Mouse (Mus musculus): ENCODE data around the gene Reep3. TPM values are rescaled to one million over a fixed set of nuclear protein-coding genes. Genes with fewer than 3 reads are reported as not detected.
A peak's percentile ranks its signal among the peaks of the same experiment; 100 is the strongest.

Gene Reep3
- total RNA-seq, 1 experiment from 2014 or later: 52.6 TPM

DNA sequence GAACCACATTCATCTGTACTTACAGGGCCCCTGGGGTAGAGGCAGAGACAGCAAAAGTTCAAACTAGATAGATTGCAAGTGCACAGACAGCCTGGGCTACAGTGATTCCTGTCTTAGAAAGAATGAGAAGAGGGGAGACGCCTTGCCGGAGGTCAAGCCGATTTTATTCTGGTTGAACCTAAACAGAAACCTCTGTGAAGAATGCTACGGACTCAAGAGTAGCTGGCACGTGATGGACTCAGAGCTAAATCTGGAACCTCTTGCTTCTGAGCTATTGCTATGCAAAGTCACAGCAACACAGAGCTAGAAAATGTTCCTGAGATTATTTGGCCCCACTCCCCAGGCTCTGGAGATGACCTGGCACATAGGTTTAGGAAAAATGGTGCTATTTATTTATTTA, 96.6 kb downstream of the Reep3 start:
- ATAC-seq (ENCODE audit: extremely low read depth, insufficient number of reproducible peaks, low FRiP score, poor library complexity, severe bottlenecking): no peak

DNA sequence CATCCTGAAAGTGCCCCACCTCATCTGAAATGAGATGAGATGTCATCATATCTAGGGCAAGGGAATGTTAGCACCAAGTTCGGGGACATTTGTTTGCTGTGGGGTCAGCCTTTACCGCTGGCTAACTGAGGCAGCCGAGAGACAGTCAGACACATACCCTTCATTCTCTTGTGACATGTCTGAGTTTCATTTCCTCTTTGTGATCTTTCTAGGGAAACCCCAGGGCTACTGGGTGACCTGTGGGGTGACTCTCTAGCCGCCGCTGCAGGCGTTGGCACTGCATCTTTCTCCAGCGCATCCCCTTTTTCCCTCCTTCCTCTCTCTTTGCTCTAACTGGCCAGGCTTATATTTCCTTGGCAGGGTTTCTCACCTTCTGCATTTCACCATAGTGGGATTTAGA, 98.0 kb downstream of the Reep3 start:
- peak; percentile 94 for ATAC-seq (ENCODE audit: extremely low read depth, insufficient number of reproducible peaks, low FRiP score, poor library complexity, severe bottlenecking)

DNA sequence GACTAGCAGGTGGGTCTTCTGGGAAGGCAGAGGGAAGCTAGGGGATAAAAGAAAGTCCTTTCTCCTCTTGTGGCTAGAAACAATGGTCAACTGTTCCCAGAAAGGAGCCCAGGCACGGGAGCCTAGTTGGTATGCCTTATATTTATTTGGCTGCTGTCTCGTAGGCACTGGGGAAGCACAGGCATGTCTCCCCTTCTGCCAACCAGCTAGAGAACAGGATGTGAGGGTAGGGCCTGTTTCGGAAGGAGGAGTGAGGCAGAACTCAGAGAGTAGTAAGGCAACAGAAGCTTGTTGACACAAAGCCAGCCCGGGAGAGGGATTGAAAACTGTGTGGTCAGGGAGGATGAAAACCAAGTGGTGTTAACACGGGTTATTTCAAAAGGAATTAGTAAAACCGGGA, 101.6 kb downstream of the Reep3 start:
- ATAC-seq (ENCODE audit: extremely low read depth, insufficient number of reproducible peaks, low FRiP score, poor library complexity, severe bottlenecking): no peak

DNA sequence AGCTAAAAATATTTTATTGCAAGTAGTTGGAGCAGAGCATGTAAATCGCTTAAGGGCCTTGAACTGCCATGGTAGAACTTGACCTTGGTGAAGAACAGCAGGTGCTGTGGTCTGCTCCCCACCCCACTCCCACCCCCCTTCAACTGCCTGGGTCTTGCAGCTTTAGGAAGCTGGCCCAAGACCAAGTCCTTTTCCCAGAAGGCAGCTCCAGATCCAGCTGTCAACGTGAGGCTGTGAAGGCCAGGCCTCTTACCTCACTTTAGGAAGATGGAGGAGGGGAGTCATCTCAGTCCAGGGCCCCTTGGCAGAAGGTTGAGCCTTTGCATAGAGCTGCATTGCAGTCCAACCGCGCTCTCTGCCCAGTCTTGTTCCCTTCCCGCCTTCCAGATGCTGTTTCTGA, 102.3 kb downstream of the Reep3 start:
- ATAC-seq (ENCODE audit: extremely low read depth, insufficient number of reproducible peaks, low FRiP score, poor library complexity, severe bottlenecking): no peak

DNA sequence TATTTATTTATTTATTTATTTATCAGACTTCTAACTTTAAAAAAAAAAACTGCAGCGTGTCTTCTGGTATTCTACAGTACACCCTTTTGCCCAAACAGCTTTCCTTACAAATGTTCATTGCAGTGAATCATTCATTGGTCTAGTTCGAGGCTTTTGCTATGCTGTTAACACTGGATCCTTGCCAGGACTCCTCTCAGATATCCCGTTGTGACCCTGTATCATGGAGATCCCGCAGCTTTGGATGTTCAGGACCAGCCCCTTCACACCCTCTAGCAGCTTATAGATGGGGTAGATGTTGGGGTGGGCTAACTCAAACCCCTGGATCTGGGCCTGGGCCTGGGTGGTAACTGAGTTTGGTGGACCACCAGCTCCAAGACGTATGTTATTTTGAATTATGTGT, 104.2 kb downstream of the Reep3 start:
- no peak for ATAC-seq (ENCODE audit: extremely low read depth, insufficient number of reproducible peaks, low FRiP score, poor library complexity, severe bottlenecking)

DNA sequence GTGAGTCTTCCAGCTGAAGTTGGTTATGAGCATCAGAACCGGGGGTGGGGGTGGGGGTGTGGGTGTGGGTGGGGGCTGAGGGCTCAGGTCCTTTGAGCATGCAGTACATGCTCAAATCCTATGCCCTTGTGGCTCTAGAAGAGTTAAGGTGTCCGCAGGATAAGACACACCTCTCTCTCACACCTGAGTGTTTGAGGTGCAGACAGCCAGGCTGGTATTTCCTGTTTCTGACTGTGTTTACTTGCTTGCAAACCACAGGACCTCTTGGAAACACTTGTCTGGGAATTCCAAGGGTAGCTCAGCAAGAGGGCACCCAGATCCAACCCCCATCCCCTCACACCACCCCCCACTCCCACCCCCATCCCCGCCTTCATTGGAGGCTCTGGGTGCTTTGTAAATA, 106.2 kb downstream of the Reep3 start:
- ATAC-seq (ENCODE audit: extremely low read depth, insufficient number of reproducible peaks, low FRiP score, poor library complexity, severe bottlenecking): no peak

DNA sequence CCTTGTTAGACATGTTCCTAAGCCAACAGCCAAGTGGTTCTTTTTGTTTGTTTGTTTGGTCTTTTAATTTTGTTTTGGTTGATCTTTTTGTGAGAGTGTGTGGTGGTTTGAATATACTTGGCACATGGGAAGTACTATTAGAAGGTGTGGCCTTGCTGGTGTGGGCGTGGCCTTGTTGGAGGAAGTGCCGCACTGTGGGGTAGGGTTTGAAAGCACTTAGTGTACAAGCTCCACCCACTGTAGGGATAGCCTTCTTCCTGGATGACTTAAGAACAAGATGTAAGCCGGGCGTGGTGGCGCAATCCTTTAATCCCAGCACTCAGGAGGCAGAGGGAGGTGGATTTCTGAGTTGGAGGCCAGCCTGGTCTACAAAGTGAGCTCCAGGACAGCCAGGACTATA, 113.7 kb downstream of the Reep3 start:
- no peak for ATAC-seq (ENCODE audit: extremely low read depth, insufficient number of reproducible peaks, low FRiP score, poor library complexity, severe bottlenecking)

DNA sequence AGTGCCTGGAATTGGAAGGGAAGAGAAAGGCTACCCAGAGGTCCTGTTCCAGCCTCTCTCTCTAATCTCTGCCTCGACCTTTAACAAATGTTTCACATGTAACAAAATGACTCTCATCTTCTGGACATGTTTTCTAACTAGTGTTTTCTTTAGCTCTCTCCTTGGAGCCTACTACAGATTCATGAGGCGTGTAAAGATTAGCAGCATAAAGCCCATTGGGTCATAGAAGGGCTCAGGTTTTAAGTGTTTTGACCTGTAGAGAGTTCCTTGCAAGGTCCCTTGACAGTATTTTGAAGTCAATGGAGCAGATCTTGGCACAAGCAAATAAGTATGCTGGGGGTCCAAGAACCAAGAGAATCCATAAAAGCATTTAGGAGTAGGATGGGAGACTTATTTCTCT, 118.5 kb downstream of the Reep3 start:
- ATAC-seq (ENCODE audit: extremely low read depth, insufficient number of reproducible peaks, low FRiP score, poor library complexity, severe bottlenecking): no peak

DNA sequence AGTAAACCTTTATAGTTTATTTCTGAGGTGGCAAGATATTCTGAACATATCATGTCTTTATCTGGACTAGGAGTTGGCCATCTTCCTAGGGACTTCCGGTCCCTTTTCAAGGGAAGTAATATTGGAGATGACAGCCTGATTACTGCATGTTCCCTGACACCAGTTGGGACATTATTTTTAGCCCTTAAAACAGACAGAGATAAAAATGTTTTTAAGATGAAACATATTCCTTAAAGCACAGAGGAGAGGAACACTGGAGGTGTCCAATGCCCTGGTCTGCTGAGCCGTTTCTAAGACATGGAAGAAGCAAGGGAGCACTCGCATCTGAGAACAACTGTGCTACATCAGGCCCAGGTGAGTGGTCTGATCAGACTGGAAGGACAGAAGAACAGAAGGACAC, 119.7 kb downstream of the Reep3 start:
- no peak for ATAC-seq (ENCODE audit: extremely low read depth, insufficient number of reproducible peaks, low FRiP score, poor library complexity, severe bottlenecking)

DNA sequence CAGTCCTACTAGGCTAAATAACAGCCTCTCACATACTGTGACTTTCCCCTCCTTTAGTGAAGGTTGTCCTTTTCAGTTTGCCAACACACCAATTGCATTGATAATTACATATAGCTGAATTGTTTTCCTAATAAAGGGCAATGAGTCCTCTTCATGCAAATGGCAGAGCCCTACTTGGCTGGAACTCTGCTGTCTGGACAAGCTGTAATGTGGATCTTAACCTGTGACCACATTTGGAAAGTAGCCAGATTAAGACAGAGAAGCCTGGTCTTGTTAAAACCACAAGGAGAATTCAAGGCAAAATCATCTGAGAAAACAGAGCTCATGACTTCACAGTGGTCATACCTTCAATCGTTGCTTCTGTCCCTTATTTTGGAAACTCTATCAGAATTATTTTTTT, 121.3 kb downstream of the Reep3 start:
- no peak for ATAC-seq (ENCODE audit: extremely low read depth, insufficient number of reproducible peaks, low FRiP score, poor library complexity, severe bottlenecking)

DNA sequence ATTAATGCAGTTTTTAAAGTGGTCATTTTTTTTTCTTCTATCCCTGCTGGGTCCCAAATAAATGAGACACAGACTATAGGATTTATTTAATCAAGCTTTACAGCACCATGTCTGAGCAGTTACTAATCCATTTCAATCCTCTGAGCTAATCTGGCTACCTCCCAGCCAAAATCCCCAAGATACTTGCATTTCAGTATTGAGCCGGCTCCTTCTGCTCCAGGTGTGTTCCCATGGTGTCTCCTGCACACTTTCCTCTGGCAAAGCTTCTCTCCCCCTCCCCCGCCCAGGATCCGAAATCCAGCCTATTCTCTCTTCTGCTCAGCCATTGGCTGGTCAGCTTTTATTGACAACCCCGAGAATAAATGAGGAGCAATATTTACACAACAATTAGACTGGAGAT, 122.3 kb downstream of the Reep3 start:
- no peak for ATAC-seq (ENCODE audit: extremely low read depth, insufficient number of reproducible peaks, low FRiP score, poor library complexity, severe bottlenecking)

DNA sequence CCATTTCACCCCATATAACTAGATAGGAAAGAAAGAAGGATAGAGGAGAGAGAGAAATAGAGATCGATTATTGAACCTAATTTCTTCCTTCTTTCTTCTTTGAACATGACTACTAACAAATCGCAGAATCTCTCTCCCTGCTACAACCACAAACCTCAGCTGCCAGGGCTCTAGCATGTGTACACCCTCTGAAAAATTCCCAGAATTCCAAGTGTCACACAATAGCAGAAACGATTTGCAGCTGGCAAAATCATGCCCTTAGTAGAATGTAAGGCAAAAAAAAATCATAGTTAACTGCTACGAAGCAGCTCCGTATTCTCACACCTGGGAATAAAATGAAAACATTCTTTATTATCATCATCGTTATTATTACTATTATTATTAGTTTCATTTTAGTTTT, 122.9 kb downstream of the Reep3 start:
- ATAC-seq (ENCODE audit: extremely low read depth, insufficient number of reproducible peaks, low FRiP score, poor library complexity, severe bottlenecking): no peak

DNA sequence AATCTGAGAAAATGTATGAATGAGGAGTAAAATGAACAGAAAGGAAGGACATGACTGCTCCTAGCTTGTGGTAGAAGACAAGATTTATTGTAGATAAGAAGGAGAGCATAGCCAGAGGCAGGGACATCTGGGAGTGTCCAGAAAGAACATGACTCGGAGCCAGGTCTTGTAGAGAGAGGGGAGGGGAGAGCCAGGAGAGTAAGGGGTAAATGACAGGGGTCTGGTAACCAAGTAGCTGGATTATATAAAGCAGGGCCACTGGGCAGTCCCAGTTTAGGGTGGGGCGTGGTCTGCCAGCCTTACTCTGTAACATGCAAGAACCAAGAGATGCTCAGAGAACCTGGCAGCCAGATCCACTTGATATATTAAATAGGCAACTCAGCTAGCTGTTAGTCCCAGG, 123.5 kb downstream of the Reep3 start:
- no peak for ATAC-seq (ENCODE audit: extremely low read depth, insufficient number of reproducible peaks, low FRiP score, poor library complexity, severe bottlenecking)

DNA sequence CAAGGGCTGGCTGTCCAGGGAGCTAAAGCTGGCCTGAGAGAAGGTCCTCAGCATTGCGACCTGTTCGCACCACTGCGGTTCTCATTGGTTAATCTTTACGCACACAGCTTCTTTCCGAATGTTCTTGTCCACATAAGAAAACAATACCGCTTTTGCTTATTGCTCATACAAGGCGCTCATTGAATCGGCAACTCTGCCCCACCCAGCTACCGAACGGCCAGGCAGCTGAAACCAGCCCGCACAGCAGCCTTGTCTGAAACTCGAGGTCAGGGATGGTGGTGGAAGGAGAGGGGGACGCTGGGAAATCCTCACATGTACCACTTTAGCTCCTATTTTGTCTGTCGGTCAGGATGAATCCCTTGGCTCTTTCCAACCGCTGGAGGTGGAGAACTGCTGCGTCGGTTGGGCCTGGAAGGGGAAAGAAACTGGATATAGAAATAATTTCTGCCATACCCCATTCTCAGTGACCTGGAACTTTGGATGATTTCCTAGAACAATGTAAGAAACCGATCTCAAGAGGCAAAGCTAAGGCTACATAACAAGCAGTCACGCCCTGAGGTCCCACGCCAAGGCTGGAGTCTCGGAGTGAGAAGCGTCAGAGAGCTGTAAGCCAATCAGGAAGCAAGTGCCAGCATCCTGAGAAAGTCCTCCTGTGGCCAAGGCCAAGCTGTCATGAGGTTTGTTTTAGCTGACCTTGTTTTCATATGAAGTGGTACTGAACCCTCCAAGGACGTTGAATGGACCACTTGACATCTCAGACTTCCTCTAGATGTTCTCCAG, 126.2 kb downstream of the Reep3 start:
- ATAC-seq (ENCODE audit: extremely low read depth, insufficient number of reproducible peaks, low FRiP score, poor library complexity, severe bottlenecking): no peak

DNA sequence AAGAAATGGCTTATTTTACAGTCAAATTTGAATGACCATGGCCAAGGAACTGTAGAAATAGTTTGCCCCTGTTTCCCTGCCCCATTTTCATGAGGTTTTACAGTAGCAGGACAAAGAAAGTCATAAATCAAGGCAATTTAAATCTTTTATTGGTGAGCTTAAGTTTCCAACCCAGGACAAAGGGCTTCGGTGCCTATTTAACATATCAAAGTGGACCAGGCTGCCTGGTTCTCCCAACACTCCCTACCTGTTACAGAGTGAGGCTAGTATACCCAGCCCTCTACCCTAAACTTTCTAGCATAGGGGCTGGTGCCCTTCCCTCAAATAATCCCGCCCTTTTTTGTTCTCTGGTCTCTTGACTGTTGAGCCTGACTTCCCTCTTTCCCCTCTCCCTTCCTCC, 127.2 kb downstream of the Reep3 start:
- no peak for ATAC-seq (ENCODE audit: extremely low read depth, insufficient number of reproducible peaks, low FRiP score, poor library complexity, severe bottlenecking)

DNA sequence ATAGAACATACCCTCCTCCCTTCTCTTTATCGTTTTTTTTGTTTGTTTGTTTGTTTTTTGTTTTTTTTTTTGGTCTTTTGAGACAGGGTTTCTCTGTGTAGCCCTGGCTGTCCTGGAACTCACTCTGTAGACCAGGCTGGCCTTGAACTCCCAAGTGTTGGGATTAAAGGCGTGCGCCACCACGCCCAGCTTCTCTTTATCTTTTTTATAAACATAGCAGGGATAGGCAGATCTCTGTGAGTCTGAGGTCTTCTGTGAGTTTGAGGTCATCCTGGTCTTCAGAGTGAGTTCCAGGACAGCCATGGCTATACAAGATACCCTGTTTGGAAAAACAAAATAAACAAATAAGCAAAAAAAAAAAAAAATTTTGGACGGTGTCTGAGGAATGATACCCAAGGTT, 127.7 kb downstream of the Reep3 start:
- no peak for ATAC-seq (ENCODE audit: extremely low read depth, insufficient number of reproducible peaks, low FRiP score, poor library complexity, severe bottlenecking)

DNA sequence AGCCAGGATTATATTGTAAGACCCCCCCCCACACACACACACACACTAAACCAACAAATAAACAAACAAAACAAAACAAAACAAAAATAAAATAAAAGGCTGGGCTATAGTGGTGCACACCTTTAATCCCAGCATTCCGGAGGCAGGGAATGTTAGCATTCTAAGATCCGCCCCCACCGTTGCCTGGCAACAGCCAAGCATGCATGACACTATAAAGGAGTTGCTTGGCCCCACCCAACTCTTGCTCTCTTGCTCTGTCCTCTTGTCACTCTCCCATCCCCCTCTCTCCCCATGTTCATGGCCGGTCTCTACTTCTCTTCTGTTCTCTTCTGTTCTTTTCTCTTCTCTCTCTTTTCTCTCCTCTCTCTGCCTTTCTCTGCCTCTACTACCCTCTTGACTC, 128.2 kb downstream of the Reep3 start:
- ATAC-seq (ENCODE audit: extremely low read depth, insufficient number of reproducible peaks, low FRiP score, poor library complexity, severe bottlenecking): no peak

DNA sequence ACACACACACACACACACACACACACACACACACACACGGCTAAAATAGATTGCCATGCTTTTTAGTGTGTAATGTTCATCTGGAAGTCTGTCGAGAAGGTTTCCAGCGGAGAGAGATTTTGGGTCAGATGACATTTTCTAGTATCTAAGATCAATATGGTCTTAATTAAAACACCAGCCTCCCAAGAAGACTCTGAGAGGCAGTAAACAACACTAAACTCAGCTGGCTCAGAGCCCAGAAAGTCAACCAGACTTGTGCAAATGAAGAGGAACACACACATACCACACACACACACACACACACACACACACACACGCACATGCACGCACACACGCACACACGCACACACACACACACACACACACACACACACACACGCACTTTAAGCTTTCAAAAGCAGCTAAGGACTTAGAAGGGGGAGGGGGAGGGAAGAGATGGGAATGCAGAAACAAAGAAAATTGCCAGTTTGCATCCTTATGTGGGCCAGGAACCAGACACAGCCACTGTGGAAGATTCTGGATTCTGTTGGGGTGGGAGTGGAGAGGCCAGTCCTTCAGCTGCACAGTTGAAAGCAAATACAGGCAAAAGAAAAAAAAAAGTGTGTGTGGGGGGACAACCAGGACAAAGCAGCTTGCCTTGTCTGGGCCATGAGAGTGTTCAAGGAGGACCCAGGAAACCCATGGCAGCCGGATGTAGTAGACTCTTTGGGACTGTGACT, 130.2 kb downstream of the Reep3 start:
- ATAC-seq (ENCODE audit: extremely low read depth, insufficient number of reproducible peaks, low FRiP score, poor library complexity, severe bottlenecking): no peak

DNA sequence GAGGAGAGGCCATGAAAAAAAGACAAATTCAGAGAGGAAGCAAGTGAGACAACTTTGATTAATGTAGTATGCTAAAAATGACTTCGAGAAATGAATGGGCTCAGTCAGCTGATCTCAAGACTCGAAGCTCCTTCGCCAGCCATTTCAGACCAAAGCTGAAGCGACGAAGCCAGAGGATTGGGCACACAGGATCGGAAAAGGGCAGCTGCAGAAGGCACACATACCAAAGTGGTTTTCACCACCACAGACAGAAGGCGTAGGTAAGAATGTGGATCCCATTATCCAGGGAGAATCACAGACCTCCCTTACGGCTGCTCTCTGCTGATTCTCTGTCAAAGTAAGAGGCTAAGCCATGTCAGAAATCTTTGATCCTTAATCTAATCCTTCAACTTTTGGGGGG, 136.6 kb downstream of the Reep3 start:
- no peak for ATAC-seq (ENCODE audit: extremely low read depth, insufficient number of reproducible peaks, low FRiP score, poor library complexity, severe bottlenecking)

Measured in neutrophil, adult 5-6 weeks (primary cell).